Mouse (Mus musculus): ENCODE measurements around the gene Crmp1. TPM values are rescaled to one million over a fixed set of nuclear protein-coding genes. Genes with fewer than 3 reads are reported as not detected.

The Crmp1 gene
- polyA plus RNA-seq, 1 experiment from 2014 or later, result 82.9 TPM

GRCm38 (mm10) chr5:37206364-37206763 is 35.4 kb upstream of the Crmp1 start:
- Histone ChIP-seq H3K4me3 (ENCODE audit: low read depth, low read length) (no peak overlapping the region), H3K9ac (replicated peaks; ENCODE audit: low read length) (no peak overlapping the region), H3K36me3 (replicated peaks; ENCODE audit: control insufficient read depth, insufficient read depth, low read depth, low read length) (no peaks in the 10 kb centered on the region), H3K9me3 (replicated peaks; ENCODE audit: control insufficient read depth, low read length) (no peaks in the 10 kb centered on the region), H3K4me1 (ENCODE audit: control insufficient read depth, insufficient read depth, low read length) (no peaks in the 10 kb centered on the region), H3K27me3 (ENCODE audit: control insufficient read depth, insufficient read depth, low read length) (no peaks in the 10 kb centered on the region), H3K27ac (replicated peaks; ENCODE audit: low read depth, low read length) (no peak overlapping the region), H3K4me2 (ENCODE audit: low read depth, low read length) (no peak overlapping the region)
- DNase-seq (ENCODE audit: low spot score) (no peak), ATAC-seq (replicated peaks; ENCODE audit: insufficient number of reproducible peaks, low FRiP score, low TSS enrichment, low read depth) (no peak)
- 70% methylated on average over 2 of the region's 2 CpGs for WGBS

GRCm38 (mm10) chr5:37212938-37213708 is 28.6 kb upstream of the Crmp1 start:
- no peak overlapping the region for H3K9ac ChIP-seq (replicated peaks; ENCODE audit: low read length)
- no peak overlapping the region for H3K4me2 ChIP-seq (ENCODE audit: low read depth, low read length)
- ATAC-seq (replicated peaks; ENCODE audit: insufficient number of reproducible peaks, low FRiP score, low TSS enrichment, low read depth) (no peak), DNase-seq (ENCODE audit: low spot score) (no peak)
- WGBS, result 92% methylated on average over 9 of the region's 9 CpGs
- no peaks in the 10 kb centered on the region for H3K27me3 ChIP-seq (ENCODE audit: control insufficient read depth, insufficient read depth, low read length)
- no peak overlapping the region for H3K4me3 ChIP-seq (ENCODE audit: low read depth, low read length)
- no peaks in the 10 kb centered on the region for H3K36me3 ChIP-seq (replicated peaks; ENCODE audit: control insufficient read depth, insufficient read depth, low read depth, low read length)
- no peaks in the 10 kb centered on the region for H3K9me3 ChIP-seq (replicated peaks; ENCODE audit: control insufficient read depth, low read length)
- H3K4me1 ChIP-seq (ENCODE audit: control insufficient read depth, insufficient read depth, low read length), result no peaks in the 10 kb centered on the region
- H3K27ac ChIP-seq (replicated peaks; ENCODE audit: low read depth, low read length), result no peak overlapping the region

- H3K4me3 ChIP-seq (ENCODE audit: low read depth, low read length), result no peak overlapping the region
- no peak overlapping the region for H3K4me2 ChIP-seq (ENCODE audit: low read depth, low read length)
- no peaks in the 10 kb centered on the region for H3K36me3 ChIP-seq (replicated peaks; ENCODE audit: control insufficient read depth, insufficient read depth, low read depth, low read length)
- no peak overlapping the region for H3K27ac ChIP-seq (replicated peaks; ENCODE audit: low read depth, low read length)
- H3K9ac ChIP-seq (replicated peaks; ENCODE audit: low read length), result no peak overlapping the region
- no peak for DNase-seq (ENCODE audit: low spot score)
- ATAC-seq (replicated peaks; ENCODE audit: insufficient number of reproducible peaks, low FRiP score, low TSS enrichment, low read depth), result no peak
- no peaks in the 10 kb centered on the region for H3K9me3 ChIP-seq (replicated peaks; ENCODE audit: control insufficient read depth, low read length)
- WGBS, result 79% methylated on average over 4 of the region's 4 CpGs
- H3K4me1 ChIP-seq (ENCODE audit: control insufficient read depth, insufficient read depth, low read length), result no peaks in the 10 kb centered on the region
- no peaks in the 10 kb centered on the region for H3K27me3 ChIP-seq (ENCODE audit: control insufficient read depth, insufficient read depth, low read length)
These were observed 28.0 kb upstream of the Crmp1 start for GRCm38 (mm10) chr5:37213709-37214103.

- Histone ChIP-seq H3K4me1 (ENCODE audit: control insufficient read depth, insufficient read depth, low read length) (no peaks in the 10 kb centered on the region), H3K9me3 (replicated peaks; ENCODE audit: control insufficient read depth, low read length) (no peaks in the 10 kb centered on the region), H3K27ac (replicated peaks; ENCODE audit: low read depth, low read length) (no peak overlapping the region), H3K36me3 (replicated peaks; ENCODE audit: control insufficient read depth, insufficient read depth, low read depth, low read length) (no peaks in the 10 kb centered on the region), H3K27me3 (ENCODE audit: control insufficient read depth, insufficient read depth, low read length) (no peaks in the 10 kb centered on the region), H3K9ac (replicated peaks; ENCODE audit: low read length) (no peak overlapping the region), H3K4me2 (ENCODE audit: low read depth, low read length) (no peak overlapping the region), H3K4me3 (ENCODE audit: low read depth, low read length) (no peak overlapping the region)
- ATAC-seq (replicated peaks; ENCODE audit: insufficient number of reproducible peaks, low FRiP score, low TSS enrichment, low read depth) (no peak), DNase-seq (ENCODE audit: low spot score) (no peak)
- 85% methylated on average over 6 of the region's 6 CpGs for WGBS
These were observed 27.1 kb upstream of the Crmp1 start for GRCm38 (mm10) chr5:37214614-37215013.

- Histone ChIP-seq H3K4me3 (ENCODE audit: low read depth, low read length) (no peak overlapping the region), H3K9ac (replicated peaks; ENCODE audit: low read length) (no peak overlapping the region), H3K4me1 (ENCODE audit: control insufficient read depth, insufficient read depth, low read length) (no peaks in the 10 kb centered on the region), H3K9me3 (replicated peaks; ENCODE audit: control insufficient read depth, low read length) (no peaks in the 10 kb centered on the region), H3K36me3 (replicated peaks; ENCODE audit: control insufficient read depth, insufficient read depth, low read depth, low read length) (no peaks in the 10 kb centered on the region), H3K27me3 (ENCODE audit: control insufficient read depth, insufficient read depth, low read length) (no peaks in the 10 kb centered on the region), H3K27ac (replicated peaks; ENCODE audit: low read depth, low read length) (no peak overlapping the region), H3K4me2 (ENCODE audit: low read depth, low read length) (no peak overlapping the region)
- WGBS, result 90% methylated on average over 7 of the region's 7 CpGs
- DNase-seq (ENCODE audit: low spot score) (no peak), ATAC-seq (replicated peaks; ENCODE audit: insufficient number of reproducible peaks, low FRiP score, low TSS enrichment, low read depth) (no peak)
These were observed 26.5 kb upstream of the Crmp1 start for GRCm38 (mm10) chr5:37215276-37215675.

- Histone ChIP-seq H3K9ac (replicated peaks; ENCODE audit: low read length) (no peak overlapping the region), H3K27me3 (ENCODE audit: control insufficient read depth, insufficient read depth, low read length) (no peaks in the 10 kb centered on the region), H3K4me3 (ENCODE audit: low read depth, low read length) (no peak overlapping the region), H3K4me2 (ENCODE audit: low read depth, low read length) (no peak overlapping the region), H3K9me3 (replicated peaks; ENCODE audit: control insufficient read depth, low read length) (no peaks in the 10 kb centered on the region), H3K4me1 (ENCODE audit: control insufficient read depth, insufficient read depth, low read length) (no peaks in the 10 kb centered on the region; the same call in 1 of the 2 replicates), H3K27ac (replicated peaks; ENCODE audit: low read depth, low read length) (no peak overlapping the region), H3K36me3 (replicated peaks; ENCODE audit: control insufficient read depth, insufficient read depth, low read depth, low read length) (no peaks in the 10 kb centered on the region)
- DNase-seq (ENCODE audit: low spot score) (no peak), ATAC-seq (replicated peaks; ENCODE audit: insufficient number of reproducible peaks, low FRiP score, low TSS enrichment, low read depth) (no peak)
- 50% methylated on average over 5 of the region's 5 CpGs for WGBS
These were observed 22.1 kb upstream of the Crmp1 start for GRCm38 (mm10) chr5:37219615-37220014.

- Histone ChIP-seq H3K4me2 (ENCODE audit: low read depth, low read length) (no peak overlapping the region), H3K36me3 (replicated peaks; ENCODE audit: control insufficient read depth, insufficient read depth, low read depth, low read length) (no peaks in the 10 kb centered on the region), H3K4me3 (ENCODE audit: low read depth, low read length) (no peak overlapping the region), H3K27ac (replicated peaks; ENCODE audit: low read depth, low read length) (no peak overlapping the region), H3K9me3 (replicated peaks; ENCODE audit: control insufficient read depth, low read length) (no peaks in the 10 kb centered on the region), H3K4me1 (ENCODE audit: control insufficient read depth, insufficient read depth, low read length) (no peaks in the 10 kb centered on the region; the same call in 1 of the 2 replicates), H3K9ac (replicated peaks; ENCODE audit: low read length) (no peak overlapping the region), H3K27me3 (ENCODE audit: control insufficient read depth, insufficient read depth, low read length) (no peaks in the 10 kb centered on the region)
- no peak for ATAC-seq (replicated peaks; ENCODE audit: insufficient number of reproducible peaks, low FRiP score, low TSS enrichment, low read depth)
- 88% methylated on average over 5 of the region's 5 CpGs for WGBS
- DNase-seq (ENCODE audit: low spot score), result no peak
These were observed 21.2 kb upstream of the Crmp1 start for GRCm38 (mm10) chr5:37220575-37220974.

GRCm38 (mm10) chr5:37221563-37221962 is 20.2 kb upstream of the Crmp1 start:
- ATAC-seq (replicated peaks; ENCODE audit: insufficient number of reproducible peaks, low FRiP score, low TSS enrichment, low read depth) (no peak), DNase-seq (ENCODE audit: low spot score) (no peak)
- no peaks in the 10 kb centered on the region for H3K9me3 ChIP-seq (replicated peaks; ENCODE audit: control insufficient read depth, low read length)
- no peaks in the 10 kb centered on the region; the same call in 1 of the 2 replicates for H3K4me1 ChIP-seq (ENCODE audit: control insufficient read depth, insufficient read depth, low read length)
- H3K36me3 ChIP-seq (replicated peaks; ENCODE audit: control insufficient read depth, insufficient read depth, low read depth, low read length), result no peaks in the 10 kb centered on the region
- no peak overlapping the region for H3K9ac ChIP-seq (replicated peaks; ENCODE audit: low read length)
- H3K27ac ChIP-seq (replicated peaks; ENCODE audit: low read depth, low read length), result no peak overlapping the region
- no peak overlapping the region for H3K4me3 ChIP-seq (ENCODE audit: low read depth, low read length)
- H3K27me3 ChIP-seq (ENCODE audit: control insufficient read depth, insufficient read depth, low read length), result no peaks in the 10 kb centered on the region
- no peak overlapping the region for H3K4me2 ChIP-seq (ENCODE audit: low read depth, low read length)
- WGBS, result 58% methylated on average over 6 of the region's 6 CpGs

All from embryonic facial prominence, embryonic 11.5 days (tissue).